Mouse (Mus musculus): ENCODE measurements around the gene Fbp1.

- TF ChIP-seq GATA1 (IDR thresholded peaks at IDR 0.05; ENCODE audit: borderline replicate concordance, low read length) (no peak), FLI1 (IDR thresholded peaks at IDR 0.05; ENCODE audit: low read length) (no peak)
Observed at GRCm38 (mm10) chr13:62889311-62889710, 1.2 kb upstream of the Fbp1 start.

Data from megakaryocyte, embryonic 14.5 days (primary cell).